Mouse (Mus musculus) duodenum, adult 2 months (tissue): Measurements from ENCODE around the gene Gtf3c1. TPM values are rescaled to one million over a fixed set of nuclear protein-coding genes. Genes with fewer than 3 reads are reported as not detected.

Experiments
- polyA plus RNA-seq: library from polyadenylated mRNA; depleted of rRNA; stranded (reverse); fragments of >200 nt; gene quantifications from 2 replicates; pipeline ENCODE4 v1.2.3, GENCODE M21; 2012; ENCODE audit warnings: low replicate concordance; rRNA removed

Gene Gtf3c1
- polyA plus RNA-seq = 47.9 and 60.3 TPM in 2 replicates

GRCm38 (mm10) chr7:125707593-125708022 lies at the start of gene Gtf3c1, which contains the start of gene D430042O09Rik:
Gene Gtf3c1, minus strand, starts transcription at chr7:125707780.
Gene D430042O09Rik, plus strand, starts transcription at chr7:125707888.

GRCm38 (mm10) chr7:125603185-125603631 lies 104.4 kb downstream of the Gtf3c1 start, which contains the start of gene Il21r:
Gene Il21r, plus strand, starts transcription at chr7:125603429.

Other genes starting within 250 kb of the Gtf3c1 start
- gene Nsmce1, start 216.2 kb downstream of the Gtf3c1 start, polyA plus RNA-seq = 19.0 and 29.9 TPM in 2 replicates
- gene Il4ra, start 155.7 kb downstream of the Gtf3c1 start, polyA plus RNA-seq = 27.0 and 38.7 TPM in 2 replicates
- 1.4 and 8.6 TPM in 2 replicates for gene Il21r, start 104.4 kb downstream of the Gtf3c1 start, polyA plus RNA-seq
- 11.0 and 12.5 TPM in 2 replicates for gene D430042O09Rik, start 108 bp upstream of the Gtf3c1 start, polyA plus RNA-seq